21 mouse cellular contexts compared by ENCODE assay signal in the genomic region with DNA sequence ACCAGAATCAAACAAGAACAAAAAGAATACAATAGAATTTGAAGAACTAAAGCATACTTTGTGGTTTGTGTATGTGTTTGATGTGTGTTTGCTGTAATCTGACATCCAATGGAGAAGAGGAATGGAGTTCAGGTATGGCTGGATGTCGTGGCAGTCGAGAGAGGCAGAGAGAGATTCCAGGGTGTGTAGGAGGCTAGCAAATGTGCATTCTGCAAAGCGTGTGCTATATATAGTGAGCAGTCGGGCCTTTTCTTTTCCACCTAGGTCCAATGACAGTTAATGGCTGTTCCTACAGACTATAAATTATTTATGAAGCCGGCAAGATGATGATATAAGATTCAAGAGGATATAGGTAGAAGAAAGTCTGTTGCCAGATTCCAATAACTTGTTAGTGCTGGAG. TPM values are rescaled to one million over a fixed set of nuclear protein-coding genes. Genes with fewer than 3 reads are reported as not detected.
DNase-seq lines count a peak whose midpoint lies in the region; ATAC-seq and TF ChIP-seq lines count a peak whose summit lies in the region.
"Had no signal": no experiment of that assay in that cellular context is flagged by ENCODE, and none has a peak within 500 bp of the region (broad histone marks: within the 10 kb centered on the region; RNA-seq: fewer than 3 reads in every experiment).

No protein-coding gene starts in this region.

- H3K4me3 ChIP-seq in kidney, embryonic 16.5 days (ENCODE audit: low read length): no peak overlapping the region
- H3K4me3 ChIP-seq in embryonic facial prominence, embryonic 14.5 days (ENCODE audit: low read depth, low read length): no peak overlapping the region
- no peak overlapping the region for H3K4me3 ChIP-seq in olfactory bulb, adult 2 months (ENCODE audit: insufficient read depth, low read depth, low read length)
- H3K4me3 ChIP-seq: heart, embryonic 13.5 days; liver, embryonic 15.5 days; midbrain, embryonic 15.5 days had no signal

- H3K9ac ChIP-seq in kidney, embryonic 16.5 days (replicated peaks; ENCODE audit: low read length): no peak overlapping the region
- no peak overlapping the region for H3K9ac ChIP-seq in embryonic facial prominence, embryonic 14.5 days (ENCODE audit: low read depth, low read length)
- H3K9ac ChIP-seq: heart, embryonic 13.5 days; hindbrain, embryonic 14.5 days; liver, embryonic 15.5 days; lung, embryonic 14.5 days; midbrain, embryonic 15.5 days had no signal

- TF ChIP-seq CTCF in olfactory bulb, adult 2 months (IDR thresholded peaks at IDR 0.05; ENCODE audit: insufficient read depth, low read depth, low read length): no peak

- H3K36me3 ChIP-seq in kidney, embryonic 16.5 days (ENCODE audit: insufficient read depth, low read length): peaks cover 16% of the 10 kb centered on the region; the same call in 1 of the 2 replicates
- H3K36me3 ChIP-seq in embryonic facial prominence, embryonic 14.5 days (ENCODE audit: control insufficient read depth, insufficient read depth, low read length): 0 out of 2 replicates have a peak, but pooled peaks cover 17% of the 10 kb centered on the region
- H3K36me3 ChIP-seq: liver, embryonic 15.5 days; midbrain, embryonic 15.5 days had no signal

- no peaks in the 10 kb centered on the region for H3K9me3 ChIP-seq in kidney, embryonic 16.5 days (ENCODE audit: low read length)
- H3K9me3 ChIP-seq in embryonic facial prominence, embryonic 14.5 days (ENCODE audit: control insufficient read depth, low read length): no peaks in the 10 kb centered on the region
- H3K9me3 ChIP-seq: heart, embryonic 13.5 days; liver, embryonic 15.5 days; midbrain, embryonic 15.5 days had no signal

- ATAC-seq in kidney, embryonic 16.5 days (ENCODE audit: low FRiP score, low TSS enrichment): no peak
- ATAC-seq in embryonic facial prominence, embryonic 14.5 days (ENCODE audit: low read depth): no peak
- ATAC-seq: activated CD4-positive, CD25-positive, alpha-beta regulatory T cell, adult 4 months; forebrain, embryonic 14.5 days; midbrain, embryonic 15.5 days had no signal

- WGBS in kidney, embryonic 16.5 days: 60% methylated on average over 5 of the region's 5 CpGs
- 87% methylated on average over 5 of the region's 5 CpGs for WGBS in embryonic facial prominence, embryonic 14.5 days
- WGBS in olfactory bulb, adult 2 months: 59% methylated on average over 5 of the region's 5 CpGs

- H3K4me2 ChIP-seq in kidney, embryonic 16.5 days (replicated peaks; ENCODE audit: low read depth, low read length): no peak overlapping the region
- no peak overlapping the region for H3K4me2 ChIP-seq in embryonic facial prominence, embryonic 14.5 days (ENCODE audit: low read depth, low read length)
- H3K4me2 ChIP-seq: heart, embryonic 13.5 days; hindbrain, embryonic 14.5 days; liver, embryonic 15.5 days; lung, embryonic 14.5 days; midbrain, embryonic 15.5 days had no signal

- no peaks in the 10 kb centered on the region for H3K27me3 ChIP-seq in kidney, embryonic 16.5 days (ENCODE audit: insufficient read depth, low read length)
- H3K27me3 ChIP-seq in embryonic facial prominence, embryonic 14.5 days (replicated peaks; ENCODE audit: control insufficient read depth, insufficient read depth, low read length): no peaks in the 10 kb centered on the region
- H3K27me3 ChIP-seq: heart, embryonic 13.5 days; liver, embryonic 15.5 days; midbrain, embryonic 15.5 days had no signal

- TF ChIP-seq POLR2A in olfactory bulb, adult 2 months (IDR thresholded peaks at IDR 0.05; ENCODE audit: insufficient read depth, low read depth, low read length): no peak

- DNase-seq in kidney, postnatal 4 days: no peak
- peak; percentile 57 for DNase-seq in brain, adult 2 months (ENCODE audit: low read depth, low spot score)
- no peak for DNase-seq in embryonic facial prominence, embryonic 14.5 days (ENCODE audit: low spot score)
- DNase-seq in adrenal gland, postnatal 14 days: no peak
- DNase-seq: adrenal gland, adult 2 months; B cell, adult 2 months; cerebellum, adult 8-10 months; cerebellum, postnatal 25 days; heart, postnatal 10 days; kidney, adult 11 months; lung, embryonic 14.5 days; lung, postnatal 14 days; right cerebral cortex, postnatal 4 days had no signal

- H3K27ac ChIP-seq in kidney, embryonic 16.5 days (ENCODE audit: low read length): peak overlapping the region; percentile 76; the same call in 1 of the 2 replicates
- peak overlapping the region; percentile 70; the same call in 1 of the 2 replicates for H3K27ac ChIP-seq in embryonic facial prominence, embryonic 14.5 days (replicated peaks; ENCODE audit: low read depth, low read length)
- H3K27ac ChIP-seq in olfactory bulb, adult 2 months (ENCODE audit: insufficient read depth, low read depth, low read length): 0 out of 2 replicates have a peak overlapping the region, but pooled peaks have one; percentile 22
- H3K27ac ChIP-seq: heart, embryonic 13.5 days; hindbrain, embryonic 14.5 days; liver, embryonic 15.5 days; midbrain, embryonic 15.5 days had no signal

- H3K4me1 ChIP-seq in kidney, embryonic 16.5 days (ENCODE audit: insufficient read depth, low read length): peaks cover 49% of the 10 kb centered on the region
- peaks cover 22% of the 10 kb centered on the region for H3K4me1 ChIP-seq in embryonic facial prominence, embryonic 14.5 days (ENCODE audit: control insufficient read depth, insufficient read depth, low read length)
- peaks cover 20% of the 10 kb centered on the region for H3K4me1 ChIP-seq in olfactory bulb, adult 2 months (ENCODE audit: control insufficient read depth, insufficient read depth, low read length)

RNA-seq across cellular contexts. Expression of gene Sept11, which starts 20.3 kb away (rescaled TPM):
- polyA plus RNA-seq in kidney, embryonic 16.5 days (2015; fragmentation: Nextera tagmentation; extraction: Ambion mirVana): 216 and 232 TPM in 2 replicates
- polyA plus RNA-seq in embryonic facial prominence, embryonic 14.5 days (2014; fragmentation: Nextera tagmentation; extraction: Ambion mirVana): 187 and 197 TPM in 2 replicates
- 171 TPM in 1 of 2 replicates, not detected in the other for polyA plus RNA-seq in olfactory bulb, adult 2 months (2012; ENCODE audit: insufficient read depth, insufficient read length, low replicate concordance, missing spikeins)
- 56.7 and 59.4 TPM in 2 replicates for total RNA-seq in adrenal gland, postnatal 14 days (2021)

Comparison
In these comparisons a context has a peak if more than half of its experiments do, and no peak if none do; other contexts are left out.
1. H3K27ac ChIP-seq: peak in every context shown above with its lines; median percentile 76 in kidney, embryonic 16.5 days; 70 in embryonic facial prominence, embryonic 14.5 days; 22 in olfactory bulb, adult 2 months.